ENCODE assay signal across 21 mouse cellular contexts in the genomic region with DNA sequence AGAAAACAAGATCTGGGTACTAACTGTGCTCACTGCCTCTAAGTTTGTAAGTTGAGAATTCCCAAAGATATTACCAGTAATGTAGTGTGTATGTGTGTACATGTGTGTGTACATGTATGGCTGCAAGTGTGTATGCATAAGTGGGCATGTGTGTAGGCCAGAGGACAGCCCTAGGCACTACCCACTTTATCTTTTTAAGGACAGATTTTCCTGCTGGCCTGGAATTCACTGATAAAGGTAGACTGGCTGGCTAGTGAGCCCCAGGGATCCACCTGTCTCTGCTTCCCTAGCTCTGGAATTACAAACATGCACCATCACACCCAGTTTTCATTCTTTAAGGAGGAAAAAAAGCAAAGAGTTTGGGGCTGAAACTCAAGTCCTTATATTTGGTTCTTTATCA.
"Had no signal": no experiment of that assay in that cellular context is flagged by ENCODE, and none has a peak within 500 bp of the region (broad histone marks: within the 10 kb centered on the region; RNA-seq: fewer than 3 reads in every experiment).

No protein-coding gene starts in this region.

- ATAC-seq: inflammation-experienced regulatory T-cells, adult 6 months; intestine, embryonic 16.5 days; lung, postnatal 0 days; midbrain, embryonic 16.5 days had no signal

- H3K4me3 ChIP-seq: layer of hippocampus, adult 2 months; limb, embryonic 10.5 days; limb, embryonic 13.5 days; megakaryocyte, embryonic 14.5 days; midbrain, embryonic 12.5 days; myocyte; neural tube, embryonic 13.5 days had no signal

- H3K27me3 ChIP-seq: limb, embryonic 13.5 days; megakaryocyte, embryonic 14.5 days; neural tube, embryonic 13.5 days had no signal

- H3K9me3 ChIP-seq: limb, embryonic 10.5 days; limb, embryonic 13.5 days; megakaryocyte, embryonic 14.5 days; midbrain, embryonic 12.5 days; neural tube, embryonic 13.5 days had no signal

- H3K4me1 ChIP-seq: limb, embryonic 10.5 days; limb, embryonic 13.5 days; midbrain, embryonic 12.5 days; neural tube, embryonic 13.5 days had no signal

- H3K9ac ChIP-seq: limb, embryonic 13.5 days; lung, embryonic 14.5 days; midbrain, embryonic 12.5 days; neural tube, embryonic 13.5 days had no signal

- DNase-seq: kidney, adult 18-20 months; kidney, postnatal 25 days; layer of hippocampus, adult 9-11 months; lung, embryonic 14.5 days; retina, postnatal 1 day; thymus, adult 2 months; thymus, postnatal 14 days; thymus, postnatal 4 days had no signal

- H3K4me2 ChIP-seq: limb, embryonic 13.5 days; lung, embryonic 14.5 days; midbrain, embryonic 12.5 days; neural tube, embryonic 13.5 days had no signal

- H3K27ac ChIP-seq: kidney, postnatal 0 days; layer of hippocampus, adult 2 months; limb, embryonic 10.5 days; limb, embryonic 13.5 days; macrophage; midbrain, embryonic 12.5 days; neural tube, embryonic 13.5 days had no signal

- H3K36me3 ChIP-seq: limb, embryonic 10.5 days; limb, embryonic 13.5 days; midbrain, embryonic 12.5 days; neural tube, embryonic 13.5 days had no signal
